Mouse (Mus musculus): ENCODE measurements around the gene Ccdc51.

The Ccdc51 gene

GRCm38 (mm10) chr9:109056916-109057315 lies 25.4 kb upstream of the Ccdc51 start:
- DNase-seq (ENCODE audit: low read depth, low spot score) = no peak

- no peak for DNase-seq (ENCODE audit: low read depth, low spot score)
These were observed 24.8 kb upstream of the Ccdc51 start for GRCm38 (mm10) chr9:109057543-109057942.

GRCm38 (mm10) chr9:109058006-109058765 lies 24.1 kb upstream of the Ccdc51 start:
- DNase-seq (ENCODE audit: low read depth, low spot score) = no peak

GRCm38 (mm10) chr9:109059136-109059903 lies 23.0 kb upstream of the Ccdc51 start, which contains the start of gene Trex1:
TSS of gene Trex1 (minus strand) at chr9:109059734.
- DNase-seq (ENCODE audit: low read depth, low spot score) = peak; percentile 93

GRCm38 (mm10) chr9:109060184-109060897 lies 22.0 kb upstream of the Ccdc51 start:
- no peak for DNase-seq (ENCODE audit: low read depth, low spot score)

GRCm38 (mm10) chr9:109060898-109061295 lies 21.4 kb upstream of the Ccdc51 start:
- DNase-seq (ENCODE audit: low read depth, low spot score) = no peak

- no peak for DNase-seq (ENCODE audit: low read depth, low spot score)
These were observed 14.1 kb upstream of the Ccdc51 start for GRCm38 (mm10) chr9:109068095-109068735.

GRCm38 (mm10) chr9:109073661-109074573 lies 8.4 kb upstream of the Ccdc51 start, which contains the start of gene Atrip:
TSS of gene Atrip (minus strand) at chr9:109074124.
- DNase-seq (ENCODE audit: low read depth, low spot score) = peak; percentile 91

- no peak for DNase-seq (ENCODE audit: low read depth, low spot score)
These were observed 1.8 kb upstream of the Ccdc51 start for GRCm38 (mm10) chr9:109080516-109080915.

- no peak for DNase-seq (ENCODE audit: low read depth, low spot score)
These were observed 557 bp upstream of the Ccdc51 start for GRCm38 (mm10) chr9:109081749-109082123.

- DNase-seq (ENCODE audit: low read depth, low spot score) = peak; percentile 76
These were observed 2.6 kb downstream of the Ccdc51 start for GRCm38 (mm10) chr9:109084922-109085321.

- DNase-seq (ENCODE audit: low read depth, low spot score) = peak; percentile 77
These were observed 5.7 kb downstream of the Ccdc51 start for GRCm38 (mm10) chr9:109087987-109088386.

- no peak for DNase-seq (ENCODE audit: low read depth, low spot score)
These were observed 8.2 kb downstream of the Ccdc51 start for GRCm38 (mm10) chr9:109090446-109090845.

GRCm38 (mm10) chr9:109091802-109092201 lies 9.5 kb downstream of the Ccdc51 start:
- DNase-seq (ENCODE audit: low read depth, low spot score) = no peak

- no peak for DNase-seq (ENCODE audit: low read depth, low spot score)
These were observed 10.5 kb downstream of the Ccdc51 start for GRCm38 (mm10) chr9:109092799-109093198.

- no peak for DNase-seq (ENCODE audit: low read depth, low spot score)
These were observed 11.7 kb downstream of the Ccdc51 start for GRCm38 (mm10) chr9:109093786-109094552.

GRCm38 (mm10) chr9:109094553-109095136 lies 12.4 kb downstream of the Ccdc51 start:
- DNase-seq (ENCODE audit: low read depth, low spot score) = no peak

GRCm38 (mm10) chr9:109095137-109095982 lies 13.1 kb downstream of the Ccdc51 start, which contains the start of gene Plxnb1:
TSS of gene Plxnb1 (plus strand) at chr9:109095389.
- peak; percentile 88 for DNase-seq (ENCODE audit: low read depth, low spot score)
